Mouse (Mus musculus) large intestine, adult 2 months (tissue): Measurements from ENCODE around the gene 2900026A02Rik. TPM values are rescaled to one million over a fixed set of nuclear protein-coding genes. Genes with fewer than 3 reads are reported as not detected.

Source experiments
- DNase-seq: peaks from one replicate; pipeline ENCODE4 v3.0.0-alpha.2; 2012; ENCODE audit warnings: low read depth, low spot score
- WGBS: fragments of 180-500 bp; shearing (Covaris S2); methylation state at CpG from one replicate; pipeline ENCODE4 v1.1.7; 2018; 5-methylcytosine and 5-hydroxymethylcytosine counted together
- polyA plus RNA-seq: library from polyadenylated mRNA; depleted of rRNA; stranded (reverse); fragments of >200 nt; gene quantifications from 2 replicates; pipeline ENCODE4 v1.2.3, GENCODE M21; 2012

Gene 2900026A02Rik
- polyA plus RNA-seq, 1 experiment = 45.7 TPM

GRCm38 (mm10) chr5:113154441-113154840, 66.6 kb downstream of the 2900026A02Rik start:
- DNase-seq = no peak

GRCm38 (mm10) chr5:113153508-113153830, 67.6 kb downstream of the 2900026A02Rik start:
- 33% methylated on average over 5 of the region's 5 CpGs for WGBS
- DNase-seq = no peak

More at GRCm38 (mm10) chr5:113154441-113154840, 66.6 kb downstream of the 2900026A02Rik start:
- WGBS = 39% methylated on average over 5 of the region's 5 CpGs

GRCm38 (mm10) chr5:113152663-113153507, 68.2 kb downstream of the 2900026A02Rik start:
- DNase-seq = no peak
- 39% methylated on average over 22 of the region's 22 CpGs for WGBS

GRCm38 (mm10) chr5:113151554-113152103, 69.4 kb downstream of the 2900026A02Rik start:
- DNase-seq = no peak
- 39% methylated on average over 11 of the region's 11 CpGs for WGBS

GRCm38 (mm10) chr5:113150871-113151553, 70.0 kb downstream of the 2900026A02Rik start:
- DNase-seq = no peak
- 57% methylated on average over 9 of the region's 9 CpGs for WGBS

DNA sequence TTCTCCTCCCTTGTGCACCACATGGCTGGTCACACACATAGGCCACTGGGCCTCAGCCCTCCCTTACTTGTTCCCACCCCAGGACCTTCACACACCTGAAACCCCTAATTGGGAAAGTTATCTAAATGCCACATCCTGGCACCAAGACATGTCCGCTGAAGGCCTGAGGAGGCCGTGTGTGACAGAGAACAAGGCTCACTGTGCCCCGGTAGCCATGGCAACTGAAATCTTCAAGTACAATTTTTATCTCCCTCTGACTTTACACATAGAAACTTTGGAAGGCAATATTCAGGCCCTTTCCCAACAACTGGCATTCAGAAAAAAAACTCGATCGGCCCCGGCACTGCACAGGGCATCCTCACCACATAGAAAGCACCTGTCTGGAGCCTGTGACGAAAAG, 72.0 kb downstream of the 2900026A02Rik start:
- 91% methylated on average over 7 of the region's 7 CpGs for WGBS
- no peak for DNase-seq

DNA sequence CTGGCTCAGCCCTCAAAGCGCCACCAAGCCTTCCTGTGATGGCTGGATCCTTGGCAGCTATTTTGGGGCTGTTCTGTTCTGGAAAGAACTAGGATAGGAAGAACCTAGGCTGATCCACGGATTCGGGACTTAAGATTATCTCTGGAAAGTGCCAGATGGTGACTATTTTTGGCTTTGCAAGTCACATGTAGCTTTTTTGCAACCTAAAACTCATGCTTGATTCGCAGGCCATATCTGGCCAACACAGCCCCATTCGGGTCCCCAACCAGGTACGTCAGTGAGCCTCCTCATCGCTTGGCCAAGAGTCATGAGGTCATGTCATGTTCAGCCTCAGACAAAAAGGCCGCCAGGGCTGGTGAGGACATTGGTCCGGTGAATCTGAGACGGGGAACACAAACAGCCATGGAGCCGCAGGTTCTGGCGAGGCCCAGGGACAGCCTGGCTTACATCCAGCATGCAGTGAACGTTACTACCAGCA, 73.0 kb downstream of the 2900026A02Rik start:
- WGBS = 79% methylated on average over 13 of the region's 13 CpGs
- no peak for DNase-seq

GRCm38 (mm10) chr5:113146656-113147055, 74.4 kb downstream of the 2900026A02Rik start:
- no peak for DNase-seq
- WGBS = 45% methylated on average over 2 of the region's 2 CpGs

DNA sequence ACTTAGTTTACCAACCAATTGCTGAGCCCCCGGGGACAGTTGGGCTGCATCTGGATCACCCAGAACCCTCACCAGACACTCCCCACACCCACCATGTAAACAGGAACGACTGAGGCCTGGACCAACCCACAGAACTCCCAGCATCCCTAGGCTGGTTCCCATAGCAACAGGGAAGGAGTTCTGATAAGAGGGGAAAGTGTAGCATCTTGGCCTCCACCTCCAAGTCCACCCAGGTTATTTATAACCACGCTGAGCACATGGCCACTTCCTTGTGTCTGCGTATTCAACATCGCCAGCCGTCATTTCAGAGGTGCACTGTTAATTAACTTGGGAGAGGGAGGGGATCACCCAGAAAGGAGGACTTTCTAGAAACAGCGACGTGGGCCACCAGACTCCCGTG, 75.9 kb downstream of the 2900026A02Rik start:
- DNase-seq = no peak
- WGBS = 51% methylated on average over 9 of the region's 9 CpGs

- WGBS = 15% methylated on average over 11 of the region's 11 CpGs
- DNase-seq = no peak
Measured at GRCm38 (mm10) chr5:113142486-113142885, 78.5 kb downstream of the 2900026A02Rik start.

DNA sequence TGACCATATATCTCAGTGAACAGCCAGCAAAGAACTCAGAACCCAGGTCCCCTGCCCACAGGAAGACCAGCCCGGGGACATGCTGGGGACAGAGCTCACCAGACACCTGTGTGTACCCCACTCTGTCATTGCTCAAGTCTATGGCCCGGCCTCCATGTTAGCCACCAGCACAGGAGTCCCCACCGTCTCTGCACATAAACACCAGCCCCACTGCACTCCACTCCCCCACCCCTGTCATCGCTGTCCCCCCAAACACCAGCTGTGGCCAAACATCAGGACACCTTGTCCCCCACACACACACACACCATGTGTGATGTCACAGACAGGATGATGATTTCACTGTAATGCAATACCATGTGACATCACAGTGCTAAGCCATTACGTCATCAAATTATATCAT, 79.0 kb downstream of the 2900026A02Rik start:
- 91% methylated on average over 5 of the region's 5 CpGs for WGBS
- no peak for DNase-seq

DNA sequence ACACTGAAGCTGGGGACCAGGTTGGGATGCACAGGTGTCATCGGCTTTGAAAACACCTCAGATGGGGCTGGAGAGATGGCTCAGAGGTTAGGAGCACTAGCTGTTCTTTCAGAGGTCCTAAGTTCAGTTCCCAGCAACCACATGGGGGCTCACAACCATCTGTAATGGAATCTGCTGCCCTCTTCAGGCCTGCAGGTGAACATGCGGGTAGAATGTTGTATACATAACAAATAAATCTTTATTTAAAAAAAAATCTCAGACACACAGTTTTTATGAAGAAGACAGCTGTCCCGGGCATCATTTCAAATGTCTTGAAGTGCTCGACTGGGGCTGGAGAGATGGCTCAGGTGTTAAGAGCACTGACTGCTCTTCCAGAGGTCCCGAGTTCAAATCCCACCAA, 80.2 kb downstream of the 2900026A02Rik start:
- WGBS = 98% methylated on average over 5 of the region's 5 CpGs
- DNase-seq = no peak

DNA sequence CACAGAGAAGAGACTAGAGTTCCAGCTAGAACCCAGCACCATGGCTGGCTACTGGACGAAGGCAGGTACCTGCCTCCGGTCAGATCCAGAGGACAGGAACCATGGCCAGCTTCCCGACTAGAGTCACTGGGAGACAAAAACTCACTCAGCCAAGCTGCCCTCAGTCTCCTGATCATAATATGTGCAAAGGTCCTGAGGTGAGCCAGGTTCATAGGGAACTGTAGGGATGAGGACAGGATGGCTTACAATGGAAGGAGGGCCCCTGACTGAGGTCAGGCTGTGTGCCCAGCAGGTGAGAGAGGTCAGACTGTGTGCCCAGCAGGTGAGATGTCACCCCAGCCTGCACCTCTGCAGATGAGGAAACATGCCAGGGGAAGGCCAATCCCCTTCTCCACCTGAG, 81.0 kb downstream of the 2900026A02Rik start:
- WGBS = 78% methylated on average over 3 of the region's 3 CpGs
- DNase-seq = no peak

DNA sequence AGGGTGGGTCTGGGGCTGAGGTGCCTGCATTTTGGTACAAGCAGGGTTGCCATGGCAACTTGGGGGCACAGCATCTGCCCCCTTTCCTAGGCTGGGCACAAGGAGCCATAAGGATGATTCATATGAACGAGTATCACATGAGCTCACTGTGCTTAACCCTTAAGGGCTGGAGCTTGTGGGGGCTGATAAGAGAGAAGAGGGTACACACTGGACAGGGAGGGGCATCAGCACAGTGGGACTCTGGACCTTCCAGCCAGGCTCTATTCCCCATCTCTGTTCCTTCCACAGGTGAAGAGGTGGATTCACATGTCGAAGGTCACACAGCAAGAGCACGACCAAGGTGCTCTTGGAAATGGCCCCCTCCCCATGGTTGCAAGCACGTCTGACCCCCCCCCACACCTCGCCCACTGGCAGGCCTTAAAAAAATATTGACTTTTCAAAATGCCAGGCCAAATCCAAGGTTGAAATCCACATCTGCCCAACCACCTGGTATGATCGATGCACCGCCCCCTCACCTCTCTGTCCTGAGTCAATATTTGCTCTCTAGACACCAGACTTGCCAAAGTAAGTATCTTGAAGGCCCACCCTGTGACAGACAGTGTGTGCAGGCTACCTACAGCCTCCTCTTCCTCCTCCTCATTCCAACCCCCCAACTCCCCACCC, 81.8 kb downstream of the 2900026A02Rik start:
- 32% methylated on average over 7 of the region's 7 CpGs for WGBS
- DNase-seq = no peak

DNA sequence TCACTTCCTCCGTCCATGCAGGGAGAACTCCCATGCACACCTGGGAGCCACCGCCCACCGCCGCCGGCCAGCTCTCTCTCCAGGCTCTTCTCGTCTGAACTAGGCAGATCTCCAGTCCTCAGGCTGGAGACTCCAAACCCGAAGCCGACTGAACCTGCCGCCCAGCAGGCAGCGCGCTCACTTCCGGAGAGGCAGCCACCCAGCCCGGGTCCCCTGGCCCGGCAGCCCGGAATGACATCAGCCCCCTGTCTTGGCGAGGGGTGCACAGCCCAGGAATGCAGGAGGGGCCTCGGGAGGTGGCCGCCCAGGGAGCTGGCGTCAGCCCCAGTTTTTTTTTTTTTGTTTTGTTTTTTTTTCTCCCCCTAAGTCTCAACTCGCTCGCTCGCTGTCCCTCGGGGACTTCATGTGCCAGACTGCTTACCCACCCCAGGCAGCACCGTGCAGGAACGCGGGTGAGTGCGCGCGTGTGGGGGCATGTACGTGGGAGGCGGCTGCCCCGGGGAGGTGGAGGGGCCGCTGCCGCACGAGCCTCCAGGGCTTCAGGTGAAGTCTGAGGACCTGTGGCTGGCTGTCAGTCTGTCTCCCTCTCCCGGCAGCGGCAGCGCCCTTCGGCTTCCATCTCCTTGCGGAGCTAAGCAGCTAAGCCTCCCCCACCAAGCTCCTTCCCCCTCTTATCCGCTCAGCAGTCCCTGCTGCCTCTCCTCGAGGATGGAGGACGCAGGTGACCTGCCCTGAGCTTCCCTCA, 82.5 kb downstream of the 2900026A02Rik start:
- WGBS = under 1% methylated on average over 43 of the region's 43 CpGs

DNA sequence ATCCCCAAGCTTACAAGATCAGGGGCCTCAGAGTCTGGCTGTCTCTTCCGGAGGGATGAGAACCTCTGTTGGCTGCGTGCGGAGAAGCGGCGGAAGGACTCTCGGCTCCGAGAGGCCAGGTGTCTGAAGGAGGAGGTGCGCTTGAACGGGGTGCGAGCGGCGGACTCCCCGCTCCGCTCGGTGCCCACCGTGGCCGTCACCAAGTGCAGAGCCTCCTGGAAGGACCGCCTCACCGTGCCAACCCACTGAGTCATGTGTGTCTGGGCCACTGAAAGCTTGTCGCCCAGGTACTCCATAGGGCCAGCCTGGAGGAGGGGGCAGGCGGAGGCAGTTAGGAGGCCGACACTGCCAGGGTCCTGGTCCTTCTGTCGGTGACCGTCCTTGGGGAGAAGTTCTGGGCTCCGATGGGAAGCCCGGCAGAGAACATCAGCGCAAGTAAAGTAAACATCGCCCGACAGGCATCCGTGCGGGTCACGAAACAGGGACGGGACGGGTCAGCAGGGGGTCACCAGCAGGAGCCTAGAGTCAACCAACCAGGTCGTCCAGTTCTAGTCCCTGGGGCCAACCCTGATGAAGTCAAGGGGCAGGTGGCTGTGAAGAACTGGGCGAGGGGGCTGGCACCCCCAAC, 83.2 kb downstream of the 2900026A02Rik start:
- no peak for DNase-seq
- 12% methylated on average over 36 of the region's 36 CpGs for WGBS

More for the DNA sequence above, 82.5 kb downstream of the 2900026A02Rik start:
- DNase-seq = no peak

GRCm38 (mm10) chr5:113136951-113137487, 84.0 kb downstream of the 2900026A02Rik start:
- 33% methylated on average over 13 of the region's 13 CpGs for whole genome bisulfite sequencing
- DNase-seq = no peak

DNA sequence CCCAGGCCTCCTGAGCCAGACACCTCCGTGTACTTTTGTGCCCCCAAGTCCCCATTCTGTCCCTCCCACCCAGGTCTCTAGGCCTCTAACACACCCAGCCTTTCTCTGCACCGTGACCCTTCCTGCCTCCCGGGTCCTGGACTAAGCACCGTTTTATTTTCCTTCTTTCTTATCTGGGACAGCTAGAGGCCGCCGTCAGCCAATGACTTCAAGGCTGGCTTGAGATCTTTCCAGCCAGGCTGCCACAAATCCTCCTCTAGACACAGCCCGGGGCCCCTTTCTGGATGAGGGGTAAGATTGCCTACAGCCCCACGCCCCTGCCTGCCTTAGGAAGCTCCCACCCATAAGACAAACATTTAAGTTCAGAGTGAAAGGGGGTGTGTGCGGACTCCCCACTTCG, 85.5 kb downstream of the 2900026A02Rik start:
- no peak for DNase-seq
- WGBS = 18% methylated on average over 10 of the region's 10 CpGs
